Mouse (Mus musculus) forebrain, embryonic 13.5 days (tissue): ENCODE results near the gene Med23. TPM values are rescaled to one million over a fixed set of nuclear protein-coding genes. Genes with fewer than 3 reads are reported as not detected.
A peak's percentile ranks its signal among the peaks of the same experiment; 100 is the strongest.

Experiments
- ATAC-seq: fragments of 200-750 bp; cut with Nextera tagmentation; 2 replicates; pipeline ENCODE4 v1.8.0; 2017
- H3K27ac ChIP-seq: fragments of 300-500 bp; sonication (generic); 2 replicates; pipeline ENCODE4 v1.5.1; 2015; ENCODE audit warnings: inconsistent platforms, mild to moderate bottlenecking, moderate library complexity
- H3K27me3 ChIP-seq: fragments of 300-500 bp; sonication (generic); 2 replicates; pipeline ENCODE4 v1.6.1; 2015; ENCODE audit warnings: mild to moderate bottlenecking, inconsistent platforms
- H3K36me3 ChIP-seq: fragments of 300-500 bp; sonication (generic); 2 replicates; pipeline ENCODE4 v1.6.1; 2015; ENCODE audit warnings: mild to moderate bottlenecking, inconsistent platforms; ENCODE audit not compliant: poor library complexity, severe bottlenecking
- H3K4me1 ChIP-seq: fragments of 300-500 bp; sonication (generic); 2 replicates; pipeline ENCODE4 v1.6.1; 2015; ENCODE audit warnings: inconsistent platforms
- H3K4me2 ChIP-seq: fragments of 300-500 bp; sonication (generic); 2 replicates; pipeline ENCODE4 v1.6.1; 2015; ENCODE audit warnings: inconsistent platforms, mild to moderate bottlenecking, moderate library complexity
- H3K4me3 ChIP-seq: fragments of 300-500 bp; sonication (generic); 2 replicates; pipeline ENCODE4 v1.5.1; 2015; ENCODE audit warnings: mild to moderate bottlenecking, inconsistent platforms
- H3K9ac ChIP-seq: fragments of 300-500 bp; sonication (generic); 2 replicates; pipeline ENCODE4 v1.6.1; 2015; ENCODE audit warnings: mild to moderate bottlenecking, inconsistent platforms
- H3K9me3 ChIP-seq: fragments of 300-500 bp; sonication (generic); replicated peaks from 2 replicates; pipeline ENCODE4 v1.6.1; 2016; ENCODE audit warnings: inconsistent platforms
- WGBS: fragments of 180-500 bp; shearing (Covaris S2); methylation state at CpG from one replicate; pipeline ENCODE4 v1.1.7; 2015; 5-methylcytosine and 5-hydroxymethylcytosine counted together
- polyA plus RNA-seq: library from polyadenylated mRNA; unstranded; fragments of >200 nt; fragmentation: Nextera tagmentation; extraction: Ambion mirVana; gene quantifications from 2 replicates; pipeline ENCODE4 v1.2.1, GENCODE M21; 2015

Gene Med23
- polyA plus RNA-seq, 1 experiment from 2014 or later: 27.9 TPM

- Histone ChIP-seq H3K4me2 (no peak overlapping the region), H3K4me3 (no peak overlapping the region), H3K9me3 (no peaks in the 10 kb centered on the region), H3K4me1 (peaks cover 22% of the 10 kb centered on the region), H3K27ac (no peak overlapping the region), H3K9ac (no peak overlapping the region), H3K27me3 (no peaks in the 10 kb centered on the region; the same call in 1 of the 2 replicates), H3K36me3 (no peaks in the 10 kb centered on the region)
- 73% methylated on average over 9 of the region's 9 CpGs for WGBS
- no peak for ATAC-seq
Observed at GRCm38 (mm10) chr10:24832306-24832705, 37.5 kb upstream of the Med23 start.

GRCm38 (mm10) chr10:24834634-24835371 is 35.0 kb upstream of the Med23 start:
- ATAC-seq: no peak

GRCm38 (mm10) chr10:24835702-24836342 is 34.0 kb upstream of the Med23 start:
- Histone ChIP-seq H3K9ac (peak overlapping the region; percentile 50; the same call in 1 of the 2 replicates), H3K27ac (no peak overlapping the region), H3K4me1 (peaks cover 22% of the 10 kb centered on the region), H3K9me3 (no peaks in the 10 kb centered on the region), H3K27me3 (no peaks in the 10 kb centered on the region; the same call in 1 of the 2 replicates), H3K4me3 (peak overlapping the region; percentile 27), H3K36me3 (no peaks in the 10 kb centered on the region), H3K4me2 (peak overlapping the region; percentile 57)
- WGBS: 7% methylated on average over 12 of the region's 12 CpGs
- ATAC-seq: peak; percentile 81

More at GRCm38 (mm10) chr10:24834634-24835371, 35.0 kb upstream of the Med23 start:
- Histone ChIP-seq H3K36me3 (no peaks in the 10 kb centered on the region), H3K9me3 (no peaks in the 10 kb centered on the region), H3K27ac (no peak overlapping the region), H3K27me3 (no peaks in the 10 kb centered on the region; the same call in 1 of the 2 replicates), H3K4me3 (no peak overlapping the region), H3K4me2 (peak overlapping the region; percentile 57), H3K4me1 (peaks cover 22% of the 10 kb centered on the region), H3K9ac (no peak overlapping the region)
- WGBS: 9% methylated on average over 4 of the region's 4 CpGs

- ATAC-seq: peak; percentile 60; the same call in 1 of the 2 replicates
- no peaks in the 10 kb centered on the region for H3K9me3 ChIP-seq
- no peaks in the 10 kb centered on the region; the same call in 1 of the 2 replicates for H3K27me3 ChIP-seq
- H3K4me3 ChIP-seq: peak overlapping the region; percentile 27
- 0 out of 2 replicates have a peak overlapping the region, but pooled peaks have one; percentile 50 for H3K9ac ChIP-seq
- peak overlapping the region; percentile 57 for H3K4me2 ChIP-seq
- H3K4me1 ChIP-seq: peaks cover 22% of the 10 kb centered on the region
- H3K27ac ChIP-seq: no peak overlapping the region; the same call in 1 of the 2 replicates
- H3K36me3 ChIP-seq: no peaks in the 10 kb centered on the region
- 39% methylated on average over 4 of the region's 4 CpGs for WGBS
Observed at GRCm38 (mm10) chr10:24836366-24837038, 33.3 kb upstream of the Med23 start.

GRCm38 (mm10) chr10:24840795-24841194 is 29.0 kb upstream of the Med23 start:
- Histone ChIP-seq H3K9me3 (no peaks in the 10 kb centered on the region), H3K4me2 (no peak overlapping the region), H3K9ac (no peak overlapping the region), H3K27ac (no peak overlapping the region), H3K4me3 (no peak overlapping the region), H3K27me3 (no peaks in the 10 kb centered on the region), H3K36me3 (no peaks in the 10 kb centered on the region), H3K4me1 (peaks cover 9% of the 10 kb centered on the region)
- no peak for ATAC-seq
- 97% methylated on average over 4 of the region's 4 CpGs for WGBS

GRCm38 (mm10) chr10:24841998-24842397 is 27.8 kb upstream of the Med23 start:
- Histone ChIP-seq H3K36me3 (no peaks in the 10 kb centered on the region), H3K27ac (no peak overlapping the region), H3K9ac (no peak overlapping the region), H3K27me3 (no peaks in the 10 kb centered on the region), H3K9me3 (no peaks in the 10 kb centered on the region), H3K4me2 (no peak overlapping the region), H3K4me1 (no peaks in the 10 kb centered on the region), H3K4me3 (no peak overlapping the region)
- ATAC-seq: no peak
- 66% methylated on average over 2 of the region's 2 CpGs for WGBS

- no peak within 1 kb of the TSS for H3K9ac ChIP-seq
- H3K9me3 ChIP-seq: no peaks in the 10 kb centered on the region
- H3K27me3 ChIP-seq: no peaks in the 10 kb centered on the region
- no peak for ATAC-seq
- H3K4me3 ChIP-seq: no peak within 1 kb of the TSS
- H3K4me2 ChIP-seq: no peak within 1 kb of the TSS
- no peak within 1 kb of the TSS for H3K27ac ChIP-seq
- 82% methylated on average over 1 of the region's 1 CpGs for WGBS
- no peaks in the 10 kb centered on the region for H3K4me1 ChIP-seq
- no peaks in the 10 kb centered on the region for H3K36me3 ChIP-seq
Observed at GRCm38 (mm10) chr10:24842676-24843075, 27.1 kb upstream of the Med23 start, which contains the start of gene Enpp3. TSS of gene Enpp3 (minus strand) at chr10:24842823.

- Histone ChIP-seq H3K4me3 (no peak overlapping the region), H3K4me1 (no peaks in the 10 kb centered on the region), H3K4me2 (no peak overlapping the region), H3K36me3 (no peaks in the 10 kb centered on the region), H3K9ac (no peak overlapping the region), H3K27me3 (no peaks in the 10 kb centered on the region), H3K9me3 (no peaks in the 10 kb centered on the region), H3K27ac (no peak overlapping the region)
- WGBS: 80% methylated on average over 2 of the region's 2 CpGs
- ATAC-seq: no peak
Observed at GRCm38 (mm10) chr10:24863146-24863545, 6.6 kb upstream of the Med23 start.

- Histone ChIP-seq H3K27ac (no peak overlapping the region), H3K4me3 (no peak overlapping the region), H3K9me3 (no peaks in the 10 kb centered on the region), H3K27me3 (no peaks in the 10 kb centered on the region), H3K9ac (no peak overlapping the region), H3K4me2 (no peak overlapping the region), H3K4me1 (no peaks in the 10 kb centered on the region), H3K36me3 (no peaks in the 10 kb centered on the region)
- 75% methylated on average over 6 of the region's 6 CpGs for WGBS
- no peak for ATAC-seq
Observed at GRCm38 (mm10) chr10:24864434-24864833, 5.4 kb upstream of the Med23 start.

- H3K27ac ChIP-seq: no peak overlapping the region
- 0 out of 2 replicates have a peak, but pooled peaks cover 3% of the 10 kb centered on the region for H3K4me1 ChIP-seq
- no peak overlapping the region for H3K9ac ChIP-seq
- ATAC-seq: no peak
- no peaks in the 10 kb centered on the region for H3K9me3 ChIP-seq
- 84% methylated on average over 4 of the region's 4 CpGs for WGBS
- peaks cover 68% of the 10 kb centered on the region for H3K36me3 ChIP-seq
- no peak overlapping the region for H3K4me3 ChIP-seq
- H3K27me3 ChIP-seq: no peaks in the 10 kb centered on the region
- H3K4me2 ChIP-seq: no peak overlapping the region
Observed at GRCm38 (mm10) chr10:24873624-24874023, 3.8 kb downstream of the Med23 start.

GRCm38 (mm10) chr10:24886008-24886407 is 16.2 kb downstream of the Med23 start:
- Histone ChIP-seq H3K4me3 (no peak overlapping the region), H3K9ac (no peak overlapping the region), H3K4me2 (no peak overlapping the region), H3K4me1 (no peaks in the 10 kb centered on the region), H3K9me3 (no peaks in the 10 kb centered on the region), H3K27me3 (no peaks in the 10 kb centered on the region), H3K36me3 (peaks cover 78% of the 10 kb centered on the region), H3K27ac (no peak overlapping the region)
- WGBS: 78% methylated on average over 9 of the region's 9 CpGs
- no peak; the same call in 1 of the 2 replicates for ATAC-seq

GRCm38 (mm10) chr10:24888343-24888742 is 18.6 kb downstream of the Med23 start:
- H3K27ac ChIP-seq: no peak overlapping the region
- H3K9me3 ChIP-seq: no peaks in the 10 kb centered on the region
- no peaks in the 10 kb centered on the region for H3K27me3 ChIP-seq
- no peak for ATAC-seq
- peaks cover 77% of the 10 kb centered on the region for H3K36me3 ChIP-seq
- no peak overlapping the region for H3K9ac ChIP-seq
- H3K4me3 ChIP-seq: no peak overlapping the region
- no peak overlapping the region for H3K4me2 ChIP-seq
- WGBS: 92% methylated on average over 7 of the region's 7 CpGs
- no peaks in the 10 kb centered on the region for H3K4me1 ChIP-seq
